Mouse (Mus musculus) midbrain, embryonic 10.5 days (tissue): ENCODE data around the gene Catsperg1. TPM values are rescaled to one million over a fixed set of nuclear protein-coding genes. Genes with fewer than 3 reads are reported as not detected.
"Not testable (repeated sequence)": the region's sequence is repeated elsewhere in the genome, so short reads cannot be mapped to it uniquely, and the experiment has no call there.

Experiments used
- DNase-seq: peaks from one replicate; pipeline ENCODE4 v3.0.0-alpha.2; 2017; ENCODE audit warnings: low spot score
- H3K27ac ChIP-seq: fragments of 300-500 bp; sonication (generic); replicated peaks from 2 replicates; pipeline ENCODE4 v1.5.1; 2016; ENCODE audit warnings: mild to moderate bottlenecking
- H3K27me3 ChIP-seq: fragments of 300-500 bp; sonication (generic); 2 replicates; pipeline ENCODE4 v1.6.1; 2016; ENCODE audit warnings: low read depth, mild to moderate bottlenecking; ENCODE audit not compliant: poor library complexity, severe bottlenecking
- H3K36me3 ChIP-seq: fragments of 300-500 bp; sonication (generic); 2 replicates; pipeline ENCODE4 v1.6.1; 2016; ENCODE audit warnings: mild to moderate bottlenecking, moderate library complexity
- H3K4me1 ChIP-seq: fragments of 300-500 bp; sonication (generic); 2 replicates; pipeline ENCODE4 v1.6.1; 2016
- H3K4me3 ChIP-seq: fragments of 300-500 bp; sonication (generic); 2 replicates; pipeline ENCODE4 v1.5.1; 2016; ENCODE audit warnings: mild to moderate bottlenecking, moderate library complexity
- H3K9me3 ChIP-seq: fragments of 300-500 bp; sonication (generic); replicated peaks from 2 replicates; pipeline ENCODE4 v1.6.1; 2016; ENCODE audit warnings: mild to moderate bottlenecking
- WGBS: fragments of 180-500 bp; shearing (Covaris S2); methylation state at CpG from one replicate; pipeline ENCODE4 v1.1.7; 2016; 5-methylcytosine and 5-hydroxymethylcytosine counted together
- polyA plus RNA-seq: library from polyadenylated mRNA; unstranded; fragments of >200 nt; fragmentation: Nextera tagmentation; extraction: Ambion mirVana; gene quantifications from 2 replicates; pipeline ENCODE4 v1.2.1, GENCODE M21; 2016

Catsperg1 gene
- polyA plus RNA-seq, 1 experiment from 2014 or later: 0.43 TPM

DNA sequence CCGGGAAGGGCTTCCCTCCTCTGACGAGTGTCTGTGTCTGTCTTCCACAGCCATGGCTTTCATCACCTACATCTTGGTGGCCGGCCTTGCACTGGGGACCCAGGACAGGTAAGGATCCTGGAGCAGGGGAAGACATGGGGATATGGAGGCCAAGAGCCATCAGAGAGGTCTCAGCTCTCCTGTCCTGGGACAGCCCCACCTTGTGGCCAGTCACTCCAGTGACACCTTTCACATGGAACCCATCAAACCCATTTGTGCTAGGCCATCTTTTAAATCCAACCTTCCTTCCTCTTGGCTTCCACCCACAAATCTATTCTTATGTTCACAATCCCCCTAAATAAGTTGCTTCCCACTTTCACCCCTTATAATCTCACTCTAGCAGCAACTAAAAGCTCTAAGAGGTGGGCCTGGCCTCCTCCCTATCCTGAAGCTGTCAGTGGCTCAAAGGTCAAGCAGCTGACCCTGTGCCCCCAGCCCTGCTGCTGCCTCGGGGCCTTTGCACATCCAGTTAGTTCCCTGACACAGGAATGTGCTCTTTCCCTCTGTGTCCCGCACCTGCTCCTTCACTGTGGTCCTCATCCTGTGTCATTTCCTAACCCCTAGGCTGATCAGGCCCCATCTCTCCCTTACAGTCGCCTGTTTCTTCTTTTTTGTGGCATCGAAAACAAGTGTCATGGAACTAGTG, 31.0 kb upstream of the Catsperg1 start:
- no peak for DNase-seq
- 86% methylated on average over 7 of the region's 7 CpGs for WGBS
- peaks cover 29% of the 10 kb centered on the region for H3K27me3 ChIP-seq
- H3K4me3 ChIP-seq: no peak overlapping the region
- no peak overlapping the region for H3K27ac ChIP-seq
- peaks cover 20% of the 10 kb centered on the region for H3K4me1 ChIP-seq
- no peaks in the 10 kb centered on the region for H3K9me3 ChIP-seq
- H3K36me3 ChIP-seq: peaks cover 43% of the 10 kb centered on the region

DNA sequence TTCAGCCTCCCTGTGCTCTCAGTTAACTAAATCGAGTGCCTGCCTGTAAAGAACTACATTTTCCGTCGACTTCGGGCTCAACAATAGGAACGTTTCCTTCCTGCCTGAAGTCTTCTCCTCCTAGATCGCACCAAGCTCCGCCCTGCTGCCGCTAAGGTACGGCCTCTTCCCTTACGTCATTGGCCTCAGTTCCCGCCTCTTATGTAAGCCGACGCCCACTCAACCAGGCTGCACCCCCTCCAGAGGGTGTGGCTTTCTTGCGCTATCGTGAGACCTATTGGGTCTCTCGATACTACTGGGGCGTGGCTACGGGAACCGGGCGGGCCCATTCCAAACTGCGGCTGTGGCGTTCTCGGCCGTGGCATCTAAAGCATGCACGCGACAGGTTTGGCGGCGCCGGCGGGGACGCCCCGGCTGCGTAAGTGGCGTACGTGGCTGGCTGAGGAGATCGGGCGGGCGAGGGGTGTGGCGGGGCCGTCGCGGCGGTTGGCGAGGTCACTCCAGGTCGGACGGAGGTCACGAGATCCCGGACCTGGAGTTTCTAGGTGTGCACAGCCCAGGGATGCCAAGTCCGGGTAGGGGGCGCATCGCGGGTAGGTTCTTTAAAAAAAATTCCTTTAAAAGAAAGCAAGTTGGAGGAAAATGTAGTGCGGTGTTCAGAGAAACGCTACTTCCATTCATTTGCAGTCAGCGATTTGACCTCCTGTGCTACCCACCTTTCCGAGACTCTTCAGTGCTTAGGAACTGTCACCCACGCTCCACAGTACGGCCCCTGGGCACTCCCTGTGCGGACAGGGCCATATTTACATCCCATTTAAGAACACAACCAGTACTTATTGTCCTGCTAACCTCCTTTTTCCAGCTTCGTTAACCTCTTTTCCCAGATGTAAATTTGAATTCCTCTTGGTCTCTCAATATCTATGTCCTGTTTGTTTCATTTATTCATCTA, 24.5 kb upstream of the Catsperg1 start, which contains the start of gene Yif1b:
Gene Yif1b (plus strand): TSS at position 311 of the 949 bp plus-strand sequence.
- peak; percentile 98 for DNase-seq
- peaks cover 8% of the 10 kb centered on the region; the same call in 1 of the 2 replicates for H3K36me3 ChIP-seq
- WGBS: under 1% methylated on average over 60 of the region's 60 CpGs
- peak within 1 kb of the TSS; percentile 89 for H3K27ac ChIP-seq
- peak within 1 kb of the TSS; percentile 77 for H3K4me3 ChIP-seq
- peaks cover 18% of the 10 kb centered on the region for H3K4me1 ChIP-seq
- no peaks in the 10 kb centered on the region; the same call in 1 of the 2 replicates for H3K9me3 ChIP-seq
- H3K27me3 ChIP-seq: peaks cover 15% of the 10 kb centered on the region

DNA sequence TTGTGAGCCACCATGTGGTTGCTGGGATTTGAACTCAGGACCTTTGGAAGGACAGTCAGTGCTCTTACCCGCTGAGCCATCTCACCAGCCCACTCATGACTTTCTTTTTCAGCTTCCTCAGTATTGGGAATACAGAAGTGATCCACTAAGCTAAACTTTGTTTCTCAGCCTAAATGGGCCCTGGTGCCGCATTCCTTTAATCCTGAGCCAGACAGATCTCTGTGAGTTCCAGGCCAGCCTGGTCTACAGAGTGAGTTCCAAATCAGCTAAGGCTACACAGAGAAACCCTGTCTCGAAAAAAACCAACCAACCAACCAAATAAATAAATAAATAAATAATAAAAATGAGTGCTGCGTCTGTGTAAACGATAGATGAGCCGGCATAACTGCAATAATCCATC, 23.8 kb upstream of the Catsperg1 start:
- H3K4me1 ChIP-seq: peaks cover 18% of the 10 kb centered on the region
- H3K4me3 ChIP-seq: peak overlapping the region; percentile 77
- not testable (repeated sequence) for H3K9me3 ChIP-seq, DNase-seq, H3K36me3 ChIP-seq
- 33% methylated on average over 6 of the region's 6 CpGs for WGBS
- peak overlapping the region; percentile 89 for H3K27ac ChIP-seq
- H3K27me3 ChIP-seq: peaks cover 22% of the 10 kb centered on the region

DNA sequence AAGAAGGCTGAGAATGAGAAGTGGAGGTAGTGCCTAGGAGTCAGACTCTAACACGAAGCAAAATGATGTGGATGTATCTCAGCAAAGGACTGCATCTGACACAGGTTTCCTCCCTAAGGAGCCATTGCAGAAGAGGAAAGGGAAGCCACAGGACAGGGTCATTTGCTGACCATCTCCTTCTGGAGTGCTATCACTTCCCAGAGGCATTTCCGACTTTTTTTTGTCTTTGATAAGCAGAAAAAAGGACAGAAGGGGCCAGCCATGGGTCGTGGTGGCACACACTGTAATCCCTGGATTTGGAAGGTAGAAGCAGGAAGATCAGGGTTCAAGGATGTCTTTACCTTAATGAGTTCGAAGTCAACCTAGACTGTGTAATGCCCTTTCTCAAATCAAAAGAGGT, 22.8 kb upstream of the Catsperg1 start:
- WGBS: 83% methylated on average over 4 of the region's 4 CpGs
- no peaks in the 10 kb centered on the region; the same call in 1 of the 2 replicates for H3K9me3 ChIP-seq
- H3K27me3 ChIP-seq: peaks cover 32% of the 10 kb centered on the region
- H3K4me1 ChIP-seq: peaks cover 28% of the 10 kb centered on the region
- no peak overlapping the region for H3K27ac ChIP-seq
- DNase-seq: no peak
- peaks cover 4% of the 10 kb centered on the region; the same call in 1 of the 2 replicates for H3K36me3 ChIP-seq
- H3K4me3 ChIP-seq: no peak overlapping the region

DNA sequence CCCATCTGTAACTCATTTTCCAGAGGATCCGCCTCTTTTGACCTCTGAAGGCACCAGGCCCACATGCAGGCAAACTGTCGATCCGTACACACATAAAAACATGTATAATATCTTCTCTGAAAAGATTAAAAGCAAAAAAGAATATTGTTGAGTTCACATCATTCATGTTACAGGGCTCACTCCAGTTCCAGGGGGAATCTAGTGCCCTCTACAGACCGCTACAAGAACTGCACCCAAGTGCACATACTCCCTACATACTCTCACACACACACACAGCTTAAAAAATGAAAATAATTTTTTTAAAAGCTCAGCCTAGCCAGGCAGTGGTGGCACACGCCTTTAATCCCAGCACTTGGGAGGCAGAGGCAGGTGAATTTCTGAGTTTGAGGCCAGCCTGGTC, 20.8 kb upstream of the Catsperg1 start:
- H3K27ac ChIP-seq: no peak overlapping the region
- H3K4me3 ChIP-seq: no peak overlapping the region
- peaks cover 51% of the 10 kb centered on the region for H3K27me3 ChIP-seq
- DNase-seq: no peak
- WGBS: 82% methylated on average over 5 of the region's 5 CpGs
- peaks cover 26% of the 10 kb centered on the region for H3K4me1 ChIP-seq
- H3K9me3 ChIP-seq: no peaks in the 10 kb centered on the region; the same call in 1 of the 2 replicates
- no peaks in the 10 kb centered on the region for H3K36me3 ChIP-seq

DNA sequence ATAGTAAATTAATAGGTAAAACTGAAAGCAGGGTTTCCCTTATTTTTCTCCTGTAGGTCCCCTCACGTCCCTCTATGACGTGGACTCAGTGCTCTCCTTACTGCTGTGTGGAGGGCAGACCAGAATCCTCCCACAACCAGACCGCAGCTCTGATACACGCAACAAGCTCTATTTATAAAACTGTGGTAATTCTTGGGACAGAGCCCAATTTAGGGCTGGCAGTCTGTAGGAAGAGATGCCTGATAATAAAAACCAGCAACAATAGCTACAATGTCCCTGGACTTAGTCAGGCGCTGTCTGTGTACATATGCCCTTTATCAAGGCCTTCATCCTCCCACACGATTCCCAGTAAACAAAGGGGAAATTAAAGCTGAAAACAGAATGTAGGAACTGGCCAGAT, 19.9 kb upstream of the Catsperg1 start:
- Histone ChIP-seq H3K4me1 (peaks cover 17% of the 10 kb centered on the region), H3K9me3 (no peaks in the 10 kb centered on the region; the same call in 1 of the 2 replicates), H3K27me3 (peaks cover 60% of the 10 kb centered on the region), H3K36me3 (no peaks in the 10 kb centered on the region), H3K4me3 (no peak overlapping the region), H3K27ac (no peak overlapping the region)
- no peak for DNase-seq
- WGBS: 86% methylated on average over 6 of the region's 6 CpGs

DNA sequence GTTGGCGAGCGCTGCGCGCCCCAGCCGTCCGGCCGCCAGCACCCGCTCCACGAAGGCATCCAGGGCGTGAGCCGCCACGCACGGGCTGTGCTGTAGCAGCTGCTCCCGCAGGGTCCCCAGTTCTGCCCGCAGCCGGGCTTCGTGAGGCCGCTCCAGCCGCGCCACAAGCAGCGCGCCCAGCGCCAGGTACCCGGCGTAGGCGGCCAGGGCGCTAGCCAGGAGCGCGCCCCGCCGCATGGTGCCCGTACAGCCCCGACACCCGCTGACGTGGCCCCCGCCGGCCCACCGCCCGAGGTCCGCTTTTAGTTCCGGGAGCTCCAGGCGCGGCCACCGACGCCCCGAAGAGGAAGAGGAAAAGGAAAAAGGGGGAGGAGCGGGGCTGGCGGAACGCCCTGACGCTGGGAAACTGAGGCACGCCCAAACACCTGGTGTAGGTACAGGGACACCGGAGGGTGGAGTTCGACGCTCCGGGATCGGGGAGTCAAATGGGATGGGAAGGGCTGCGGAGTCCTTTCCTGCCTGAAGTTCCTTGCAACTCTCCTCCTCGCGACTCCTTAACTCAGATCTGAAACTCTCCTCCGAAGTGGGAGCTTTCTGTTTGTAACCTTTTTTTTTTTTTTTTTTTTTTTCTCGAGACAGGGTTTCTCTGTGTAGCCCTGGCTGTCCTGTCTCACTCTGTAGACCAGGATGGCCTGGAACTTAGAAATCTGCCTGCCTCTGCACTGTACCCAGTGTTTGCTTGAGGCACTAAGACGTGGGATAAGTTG, 18.6 kb upstream of the Catsperg1 start, which contains the start of gene Kcnk6:
Gene Kcnk6 (minus strand): TSS at position 269 of the 767 bp plus-strand sequence.
- H3K27me3 ChIP-seq: peaks cover 62% of the 10 kb centered on the region
- H3K9me3 ChIP-seq: no peaks in the 10 kb centered on the region; the same call in 1 of the 2 replicates
- peak within 1 kb of the TSS; percentile 61 for H3K4me3 ChIP-seq
- peak; percentile 33 for DNase-seq
- H3K27ac ChIP-seq: peak within 1 kb of the TSS; percentile 59; the same call in 1 of the 2 replicates
- no peaks in the 10 kb centered on the region for H3K36me3 ChIP-seq
- 2% methylated on average over 62 of the region's 62 CpGs for WGBS
- peaks cover 10% of the 10 kb centered on the region for H3K4me1 ChIP-seq

DNA sequence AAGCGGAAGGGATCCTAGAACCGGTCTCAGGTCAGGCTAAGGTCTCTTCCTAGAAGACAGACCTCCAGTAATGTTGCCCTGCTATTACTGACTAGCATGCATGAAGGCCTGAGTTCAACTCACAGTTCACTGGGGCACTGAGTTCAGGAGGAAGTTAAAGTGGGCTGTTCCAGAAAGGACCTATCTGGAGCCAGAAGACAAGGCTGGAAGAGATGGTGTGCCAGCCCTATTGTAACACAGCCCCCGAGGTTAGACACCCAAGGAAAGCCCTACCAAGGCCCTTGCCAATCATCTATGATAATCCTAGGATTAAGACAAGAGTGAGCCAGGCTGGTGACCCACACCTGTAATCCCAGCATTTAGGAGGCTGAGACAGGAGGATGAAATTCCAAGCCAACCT, 17.7 kb upstream of the Catsperg1 start:
- peaks cover 62% of the 10 kb centered on the region for H3K27me3 ChIP-seq
- WGBS: 58% methylated on average over 3 of the region's 3 CpGs
- peak overlapping the region; percentile 61 for H3K4me3 ChIP-seq
- H3K4me1 ChIP-seq: peaks cover 10% of the 10 kb centered on the region
- no peak for DNase-seq
- no peaks in the 10 kb centered on the region; the same call in 1 of the 2 replicates for H3K9me3 ChIP-seq
- no peak overlapping the region for H3K27ac ChIP-seq
- H3K36me3 ChIP-seq: no peaks in the 10 kb centered on the region

DNA sequence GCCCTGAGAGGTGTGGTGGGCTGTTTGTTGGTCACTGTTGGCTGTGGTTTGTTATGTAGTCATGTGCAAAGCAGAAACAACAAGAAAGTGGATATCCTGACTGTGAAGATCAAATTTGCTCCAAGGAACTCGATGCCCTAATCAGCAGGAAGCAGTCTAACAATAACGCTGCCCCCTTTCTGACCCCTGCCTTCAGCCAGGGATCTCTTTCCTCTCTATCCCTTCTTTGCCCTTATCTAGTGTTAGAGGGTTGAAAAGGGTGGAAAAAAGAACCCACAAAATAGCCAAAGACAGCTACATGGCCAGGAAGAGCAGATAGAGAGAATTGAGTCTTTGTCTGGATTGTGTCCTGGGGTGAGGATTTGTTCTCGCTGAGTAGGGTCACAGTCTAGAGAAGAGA, 16.7 kb upstream of the Catsperg1 start:
- Histone ChIP-seq H3K27ac (no peak overlapping the region), H3K27me3 (peaks cover 62% of the 10 kb centered on the region), H3K4me3 (no peak overlapping the region), H3K9me3 (peaks cover 3% of the 10 kb centered on the region; the same call in 1 of the 2 replicates), H3K36me3 (no peaks in the 10 kb centered on the region), H3K4me1 (peaks cover 12% of the 10 kb centered on the region)
- WGBS: 20% methylated on average over 3 of the region's 3 CpGs
- DNase-seq: no peak

DNA sequence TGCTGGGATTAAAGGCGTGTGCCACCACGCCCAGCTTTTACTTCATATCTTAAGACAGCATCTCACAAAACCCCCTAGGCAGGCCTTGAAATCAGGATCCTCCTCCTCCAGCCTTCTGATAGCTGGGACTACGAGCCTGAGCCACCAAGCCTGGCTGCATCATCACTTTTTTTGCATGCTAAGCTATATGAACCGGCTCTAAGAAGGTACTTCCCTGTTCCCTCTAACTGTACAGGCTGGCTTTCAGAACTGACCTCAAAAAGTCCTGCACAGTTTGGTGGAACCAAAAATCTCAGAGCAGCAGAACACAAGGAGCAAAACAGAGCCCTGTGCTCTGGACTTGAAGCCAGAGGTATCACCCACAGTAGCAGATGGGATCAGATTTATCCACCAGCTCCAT, 14.4 kb upstream of the Catsperg1 start:
- WGBS: 76% methylated on average over 4 of the region's 4 CpGs
- H3K9me3 ChIP-seq: 0 out of 2 replicates have a peak, but pooled peaks cover 3% of the 10 kb centered on the region
- H3K27ac ChIP-seq: no peak overlapping the region
- no peaks in the 10 kb centered on the region for H3K36me3 ChIP-seq
- H3K4me3 ChIP-seq: no peak overlapping the region
- H3K27me3 ChIP-seq: peaks cover 49% of the 10 kb centered on the region
- DNase-seq: no peak
- peaks cover 22% of the 10 kb centered on the region for H3K4me1 ChIP-seq

DNA sequence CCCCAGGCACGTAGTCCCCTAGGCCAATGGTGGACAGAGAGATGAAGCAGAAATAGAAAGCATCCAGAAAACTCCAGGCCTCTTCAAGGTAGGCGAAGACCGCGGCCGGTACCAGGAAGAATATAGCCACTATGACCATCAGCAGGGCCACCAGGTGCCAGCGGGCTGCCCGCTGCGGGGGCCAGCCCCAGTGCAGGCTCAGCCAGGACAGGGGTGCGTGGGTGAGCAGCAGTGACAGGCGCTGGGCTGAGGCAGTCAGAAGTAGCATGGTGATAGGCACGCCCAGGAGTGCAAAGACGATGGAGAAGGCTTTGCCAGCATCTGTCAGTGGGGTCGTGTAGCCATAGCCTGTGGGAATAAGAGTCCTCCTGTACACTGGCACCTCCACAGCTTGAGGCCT, 11.7 kb upstream of the Catsperg1 start:
- Histone ChIP-seq H3K9me3 (peaks cover 3% of the 10 kb centered on the region; the same call in 1 of the 2 replicates), H3K36me3 (no peaks in the 10 kb centered on the region), H3K4me1 (peaks cover 12% of the 10 kb centered on the region), H3K4me3 (peak overlapping the region; percentile 39), H3K27me3 (peaks cover 22% of the 10 kb centered on the region), H3K27ac (peak overlapping the region; percentile 75)
- WGBS: 69% methylated on average over 13 of the region's 13 CpGs
- no peak for DNase-seq
